Mouse (Mus musculus) liver, embryonic 15.5 days (tissue): ENCODE data around the gene Dld. TPM values are rescaled to one million over a fixed set of nuclear protein-coding genes. Genes with fewer than 3 reads are reported as not detected.

Source experiments
- ATAC-seq: fragments of 200-750 bp; cut with Nextera tagmentation; 2 replicates; pipeline ENCODE4 v1.8.0; 2017; ENCODE audit warnings: moderate number of reproducible peaks, mild to moderate bottlenecking, moderate library complexity; ENCODE audit not compliant: insufficient read depth
- H3K27ac ChIP-seq: fragments of 300-500 bp; sonication (generic); replicated peaks from 2 replicates; pipeline ENCODE4 v1.5.1; 2015; ENCODE audit warnings: mild to moderate bottlenecking, inconsistent platforms
- H3K27me3 ChIP-seq: fragments of 300-500 bp; sonication (generic); 2 replicates; pipeline ENCODE4 v1.6.1; 2015; ENCODE audit warnings: mild to moderate bottlenecking, inconsistent platforms
- H3K36me3 ChIP-seq: fragments of 300-500 bp; sonication (generic); replicated peaks from 2 replicates; pipeline ENCODE4 v1.6.1; 2015; ENCODE audit warnings: moderate library complexity, mild to moderate bottlenecking, inconsistent platforms
- H3K4me1 ChIP-seq: fragments of 300-500 bp; sonication (generic); replicated peaks from 2 replicates; pipeline ENCODE4 v1.6.1; 2015; ENCODE audit warnings: inconsistent platforms
- H3K4me2 ChIP-seq: fragments of 300-500 bp; sonication (generic); 2 replicates; pipeline ENCODE4 v1.6.1; 2015; ENCODE audit warnings: moderate library complexity, mild to moderate bottlenecking, inconsistent platforms
- H3K4me3 ChIP-seq: fragments of 300-500 bp; sonication (generic); replicated peaks from 2 replicates; pipeline ENCODE4 v1.5.1; 2015; ENCODE audit warnings: mild to moderate bottlenecking, inconsistent platforms
- H3K9ac ChIP-seq: fragments of 300-500 bp; sonication (generic); 2 replicates; pipeline ENCODE4 v1.6.1; 2015; ENCODE audit warnings: moderate library complexity, mild to moderate bottlenecking, inconsistent platforms
- H3K9me3 ChIP-seq: fragments of 300-500 bp; sonication (generic); replicated peaks from 2 replicates; pipeline ENCODE4 v1.6.1; 2016; ENCODE audit warnings: inconsistent platforms
- WGBS: fragments of 180-500 bp; shearing (Covaris S2); methylation state at CpG from one replicate; pipeline ENCODE4 v1.1.7; 2015; ENCODE audit warnings: mixed read lengths; ENCODE audit not compliant: insufficient replicate concordance; 5-methylcytosine and 5-hydroxymethylcytosine counted together
- polyA plus RNA-seq: library from polyadenylated mRNA; unstranded; fragments of >200 nt; fragmentation: Nextera tagmentation; extraction: Ambion mirVana; gene quantifications from 2 replicates; pipeline ENCODE4 v1.2.1, GENCODE M21; 2015

Dld gene
- polyA plus RNA-seq, 1 experiment from 2014 or later = 74.5 TPM

GRCm38 (mm10) chr12:31320817-31321216 is 30.4 kb downstream of the Dld start:
- H3K4me2 ChIP-seq = no peak overlapping the region
- H3K9ac ChIP-seq = no peak overlapping the region
- WGBS = 69% methylated on average over 13 of the region's 13 CpGs
- H3K36me3 ChIP-seq = no peaks in the 10 kb centered on the region
- no peak overlapping the region for H3K27ac ChIP-seq
- H3K4me1 ChIP-seq = no peaks in the 10 kb centered on the region
- no peaks in the 10 kb centered on the region for H3K9me3 ChIP-seq
- H3K27me3 ChIP-seq = no peaks in the 10 kb centered on the region
- H3K4me3 ChIP-seq = no peak overlapping the region
- ATAC-seq = no peak

DNA sequence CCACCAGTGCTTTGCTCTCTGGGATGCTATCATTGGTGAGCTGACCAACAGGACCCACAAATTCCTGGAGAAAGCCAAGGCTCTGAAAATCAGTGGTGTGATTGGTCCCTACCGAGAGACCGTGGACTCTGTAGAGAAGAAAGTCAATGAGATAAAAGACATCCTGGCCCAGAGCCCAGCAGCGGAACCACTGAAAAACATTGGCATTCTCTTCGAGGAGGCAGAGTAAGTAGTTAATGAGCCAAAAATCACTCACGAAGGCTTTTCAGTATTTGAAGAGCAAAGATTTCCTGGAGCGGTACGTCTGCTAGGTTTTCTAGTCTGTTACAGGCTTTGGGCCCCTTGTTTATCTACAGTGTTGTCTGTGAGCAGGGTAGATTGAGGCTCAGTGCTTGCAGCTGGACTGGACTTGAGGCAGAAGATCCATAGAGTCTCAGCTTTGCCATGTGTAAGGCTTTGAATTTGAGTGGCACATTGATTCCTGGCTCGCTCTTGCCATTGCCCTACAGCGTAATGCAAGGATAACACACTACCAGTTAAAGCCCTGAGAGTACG is 32.8 kb downstream of the Dld start:
- no peak for ATAC-seq
- 75% methylated on average over 10 of the region's 10 CpGs for WGBS
- H3K9me3 ChIP-seq = no peaks in the 10 kb centered on the region
- H3K4me3 ChIP-seq = no peak overlapping the region
- no peak overlapping the region for H3K4me2 ChIP-seq
- no peaks in the 10 kb centered on the region for H3K27me3 ChIP-seq
- H3K36me3 ChIP-seq = no peaks in the 10 kb centered on the region
- no peaks in the 10 kb centered on the region for H3K4me1 ChIP-seq
- no peak overlapping the region for H3K27ac ChIP-seq
- no peak overlapping the region for H3K9ac ChIP-seq

DNA sequence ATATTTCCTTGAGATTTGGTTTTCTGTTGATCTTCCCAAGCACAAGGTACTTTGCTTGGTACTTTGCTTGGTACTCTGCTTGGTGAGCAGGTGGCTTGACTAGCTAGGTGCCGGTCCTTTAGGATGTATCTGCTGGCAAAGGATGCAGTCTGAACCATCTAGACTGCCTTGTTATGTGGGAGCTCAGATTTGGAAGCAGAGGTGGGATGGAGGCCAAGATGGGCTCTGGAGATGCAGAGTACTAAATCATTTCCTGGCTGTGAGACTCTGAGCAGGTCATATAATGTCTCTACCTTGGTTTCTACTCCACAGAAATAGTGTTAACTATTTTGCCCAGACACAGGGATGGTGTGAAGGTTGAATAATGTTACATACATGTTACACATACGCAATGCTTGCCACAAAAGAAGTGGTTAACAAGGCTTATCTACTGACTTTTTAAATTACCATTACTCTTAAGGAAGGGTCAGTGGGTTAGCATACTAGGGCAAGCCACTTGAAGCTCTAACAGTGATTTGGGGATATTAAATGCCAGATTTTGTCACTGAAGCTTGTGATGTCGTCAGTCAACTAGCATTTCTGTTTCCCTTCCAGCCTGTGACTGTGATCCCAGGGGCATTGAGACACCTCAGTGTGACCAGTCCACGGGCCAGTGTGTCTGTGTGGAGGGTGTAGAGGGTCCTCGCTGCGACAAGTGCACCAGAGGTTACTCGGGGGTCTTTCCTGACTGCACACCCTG is 33.4 kb downstream of the Dld start:
- 67% methylated on average over 7 of the region's 7 CpGs for WGBS
- no peak overlapping the region for H3K4me2 ChIP-seq
- H3K27me3 ChIP-seq = no peaks in the 10 kb centered on the region
- no peaks in the 10 kb centered on the region for H3K9me3 ChIP-seq
- no peak for ATAC-seq
- H3K4me1 ChIP-seq = no peaks in the 10 kb centered on the region
- no peak overlapping the region for H3K9ac ChIP-seq
- H3K4me3 ChIP-seq = no peak overlapping the region
- no peaks in the 10 kb centered on the region for H3K36me3 ChIP-seq
- H3K27ac ChIP-seq = no peak overlapping the region

- 72% methylated on average over 6 of the region's 6 CpGs for WGBS
- H3K9me3 ChIP-seq = no peaks in the 10 kb centered on the region
- no peak overlapping the region for H3K9ac ChIP-seq
- H3K4me2 ChIP-seq = no peak overlapping the region
- no peak for ATAC-seq
- no peak overlapping the region for H3K4me3 ChIP-seq
- no peaks in the 10 kb centered on the region for H3K27me3 ChIP-seq
- H3K4me1 ChIP-seq = no peaks in the 10 kb centered on the region
- no peak overlapping the region for H3K27ac ChIP-seq
- H3K36me3 ChIP-seq = no peaks in the 10 kb centered on the region
Observed at GRCm38 (mm10) chr12:31315961-31316360, 35.3 kb downstream of the Dld start.

GRCm38 (mm10) chr12:31314310-31314709 is 36.9 kb downstream of the Dld start:
- no peak overlapping the region for H3K27ac ChIP-seq
- H3K4me2 ChIP-seq = no peak overlapping the region
- no peak for ATAC-seq
- WGBS = 78% methylated on average over 7 of the region's 7 CpGs
- H3K9ac ChIP-seq = no peak overlapping the region
- no peaks in the 10 kb centered on the region for H3K4me1 ChIP-seq
- no peaks in the 10 kb centered on the region for H3K27me3 ChIP-seq
- H3K4me3 ChIP-seq = no peak overlapping the region
- no peaks in the 10 kb centered on the region for H3K9me3 ChIP-seq
- H3K36me3 ChIP-seq = no peaks in the 10 kb centered on the region

GRCm38 (mm10) chr12:31313136-31313535 is 38.1 kb downstream of the Dld start:
- no peaks in the 10 kb centered on the region for H3K27me3 ChIP-seq
- no peak overlapping the region for H3K4me2 ChIP-seq
- no peak overlapping the region for H3K9ac ChIP-seq
- no peak for ATAC-seq
- 65% methylated on average over 4 of the region's 4 CpGs for WGBS
- no peak overlapping the region for H3K4me3 ChIP-seq
- no peaks in the 10 kb centered on the region for H3K4me1 ChIP-seq
- H3K36me3 ChIP-seq = no peaks in the 10 kb centered on the region
- no peaks in the 10 kb centered on the region for H3K9me3 ChIP-seq
- H3K27ac ChIP-seq = no peak overlapping the region

GRCm38 (mm10) chr12:31312281-31312680 is 39.0 kb downstream of the Dld start:
- Histone ChIP-seq H3K9me3 (no peaks in the 10 kb centered on the region), H3K4me3 (no peak overlapping the region), H3K36me3 (no peaks in the 10 kb centered on the region), H3K27me3 (no peaks in the 10 kb centered on the region), H3K4me2 (no peak overlapping the region), H3K27ac (no peak overlapping the region), H3K4me1 (no peaks in the 10 kb centered on the region), H3K9ac (no peak overlapping the region)
- no peak for ATAC-seq
- 55% methylated on average over 5 of the region's 5 CpGs for WGBS

- no peaks in the 10 kb centered on the region for H3K27me3 ChIP-seq
- no peak overlapping the region for H3K4me2 ChIP-seq
- H3K27ac ChIP-seq = no peak overlapping the region
- WGBS = 67% methylated on average over 9 of the region's 9 CpGs
- H3K9ac ChIP-seq = no peak overlapping the region
- H3K36me3 ChIP-seq = no peaks in the 10 kb centered on the region
- H3K9me3 ChIP-seq = no peaks in the 10 kb centered on the region
- no peaks in the 10 kb centered on the region for H3K4me1 ChIP-seq
- no peak for ATAC-seq
- H3K4me3 ChIP-seq = no peak overlapping the region
Observed at GRCm38 (mm10) chr12:31311671-31312265, 39.5 kb downstream of the Dld start.

GRCm38 (mm10) chr12:31310687-31311086 is 40.6 kb downstream of the Dld start:
- H3K9ac ChIP-seq = no peak overlapping the region
- 69% methylated on average over 9 of the region's 9 CpGs for WGBS
- H3K36me3 ChIP-seq = no peaks in the 10 kb centered on the region
- H3K4me2 ChIP-seq = no peak overlapping the region
- no peaks in the 10 kb centered on the region for H3K27me3 ChIP-seq
- H3K9me3 ChIP-seq = no peaks in the 10 kb centered on the region
- no peak for ATAC-seq
- H3K27ac ChIP-seq = no peak overlapping the region
- H3K4me1 ChIP-seq = no peaks in the 10 kb centered on the region
- H3K4me3 ChIP-seq = no peak overlapping the region

GRCm38 (mm10) chr12:31307756-31308155 is 43.5 kb downstream of the Dld start:
- Histone ChIP-seq H3K4me1 (no peaks in the 10 kb centered on the region), H3K9ac (no peak overlapping the region), H3K4me3 (no peak overlapping the region), H3K36me3 (no peaks in the 10 kb centered on the region), H3K27ac (no peak overlapping the region), H3K4me2 (no peak overlapping the region), H3K27me3 (no peaks in the 10 kb centered on the region), H3K9me3 (no peaks in the 10 kb centered on the region)
- WGBS = 76% methylated on average over 8 of the region's 8 CpGs
- ATAC-seq = no peak

- 78% methylated on average over 8 of the region's 8 CpGs for WGBS
- H3K27ac ChIP-seq = no peak overlapping the region
Observed at GRCm38 (mm10) chr12:31307011-31307410, 44.2 kb downstream of the Dld start.

More at GRCm38 (mm10) chr12:31307011-31307410, 44.2 kb downstream of the Dld start:
- Histone ChIP-seq H3K4me1 (no peaks in the 10 kb centered on the region), H3K9me3 (no peaks in the 10 kb centered on the region), H3K4me3 (no peak overlapping the region), H3K4me2 (no peak overlapping the region), H3K27me3 (no peaks in the 10 kb centered on the region), H3K36me3 (no peaks in the 10 kb centered on the region), H3K9ac (no peak overlapping the region)
- no peak for ATAC-seq
